Mouse (Mus musculus) liver, adult 2 months (tissue): ENCODE results near the gene Pck2.

Experiments
- CTCF ChIP-seq: fragments of 200-500 bp; IDR thresholded peaks from 2 replicates; pipeline ENCODE4 v1.5.1; 2011; ENCODE audit warnings: low read depth, low read length, control low read depth
- POLR2A ChIP-seq: fragments of 200-500 bp; IDR thresholded peaks from 2 replicates; pipeline ENCODE4 v1.6.1; 2011; ENCODE audit warnings: low read length, control low read depth; ENCODE audit not compliant: insufficient read depth; ENCODE audit errors: extremely low read depth

GRCm38 (mm10) chr14:55524785-55525184 lies 15.3 kb upstream of the Pck2 start, which contains the start of gene Nrl:
- TF ChIP-seq CTCF = no peak
- TF ChIP-seq POLR2A = no peak
